Mouse (Mus musculus) heart, embryonic 11.5 days (tissue): ENCODE results near the gene Col28a1. TPM values are rescaled to one million over a fixed set of nuclear protein-coding genes. Genes with fewer than 3 reads are reported as not detected.

Source experiments
- ATAC-seq: fragments of 200-750 bp; cut with Nextera tagmentation; replicated peaks from 2 replicates; pipeline ENCODE4 v1.8.0; 2017; ENCODE audit warnings: moderate library complexity; ENCODE audit not compliant: insufficient number of reproducible peaks, low FRiP score, low TSS enrichment
- H3K27ac ChIP-seq: fragments of 300-500 bp; sonication (generic); 2 replicates; pipeline ENCODE4 v1.5.1; 2014; ENCODE audit warnings: mild to moderate bottlenecking, low read depth, low read length
- H3K27me3 ChIP-seq: fragments of 300-500 bp; sonication (generic); 2 replicates; pipeline ENCODE4 v1.6.1; 2014; ENCODE audit warnings: mild to moderate bottlenecking, low read length, mixed read lengths; ENCODE audit not compliant: control insufficient read depth, insufficient read depth
- H3K36me3 ChIP-seq: fragments of 300-500 bp; sonication (generic); 2 replicates; pipeline ENCODE4 v1.6.1; 2014; ENCODE audit warnings: mild to moderate bottlenecking, low read length, moderate library complexity, mixed read lengths; ENCODE audit not compliant: control insufficient read depth, insufficient read depth
- H3K4me1 ChIP-seq: fragments of 300-500 bp; sonication (generic); 2 replicates; pipeline ENCODE4 v1.6.1; 2014; ENCODE audit warnings: low read length; ENCODE audit not compliant: control insufficient read depth, insufficient read depth
- H3K4me2 ChIP-seq: fragments of 300-500 bp; sonication (generic); 2 replicates; pipeline ENCODE4 v1.6.1; 2014; ENCODE audit warnings: mild to moderate bottlenecking, moderate library complexity
- H3K4me3 ChIP-seq: fragments of 300-500 bp; sonication (generic); 2 replicates; pipeline ENCODE4 v1.5.1; 2014; ENCODE audit warnings: low read depth, low read length
- H3K9ac ChIP-seq: fragments of 300-500 bp; sonication (generic); 2 replicates; pipeline ENCODE4 v1.6.1; 2014; ENCODE audit warnings: mild to moderate bottlenecking, low read depth, low read length, moderate library complexity
- H3K9me3 ChIP-seq: fragments of 300-500 bp; sonication (generic); replicated peaks from 2 replicates; pipeline ENCODE4 v1.6.1; 2016; ENCODE audit warnings: low read length; ENCODE audit not compliant: control insufficient read depth
- WGBS: fragments of 180-500 bp; shearing (Covaris S2); extraction: QIAGEN DNeasy Blood & Tissue Kit; methylation state at CpG from one replicate; pipeline ENCODE4 v1.1.7; 2014; ENCODE audit not compliant: insufficient replicate concordance; 5-methylcytosine and 5-hydroxymethylcytosine counted together
- polyA plus RNA-seq: library from polyadenylated mRNA; unstranded; fragments of >200 nt; fragmentation: Nextera tagmentation; extraction: Ambion mirVana; gene quantifications from 2 replicates; pipeline ENCODE4 v1.2.1, GENCODE M21; 2014

Gene Col28a1
- polyA plus RNA-seq, 1 experiment from 2014 or later = not detected

DNA sequence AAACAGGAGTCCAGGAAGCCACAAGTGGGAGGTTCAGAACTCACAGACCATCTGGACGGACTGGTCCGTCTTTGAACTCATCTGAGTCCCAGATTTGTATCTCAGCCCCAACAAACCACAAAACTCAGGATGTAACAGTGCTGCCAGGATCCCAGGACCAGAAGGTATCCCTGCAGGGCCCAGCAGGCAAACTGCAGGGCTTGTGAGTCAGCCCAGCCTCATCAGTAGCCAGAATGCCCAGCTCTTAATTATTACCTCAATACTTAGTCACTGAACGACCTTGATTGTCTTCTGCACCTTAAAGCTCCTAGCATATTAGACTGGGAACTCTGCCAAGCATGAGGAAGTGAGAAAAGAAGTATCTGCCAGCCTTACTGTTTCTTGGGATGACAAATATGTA lies 96.6 kb downstream of the Col28a1 start:
- no peaks in the 10 kb centered on the region for H3K36me3 ChIP-seq
- H3K9ac ChIP-seq = no peak overlapping the region
- no peaks in the 10 kb centered on the region for H3K27me3 ChIP-seq
- no peaks in the 10 kb centered on the region for H3K4me1 ChIP-seq
- no peak overlapping the region for H3K27ac ChIP-seq
- H3K4me2 ChIP-seq = no peak overlapping the region
- H3K4me3 ChIP-seq = no peak overlapping the region
- WGBS = 50% methylated on average over 3 of the region's 3 CpGs
- H3K9me3 ChIP-seq = no peaks in the 10 kb centered on the region
- ATAC-seq = no peak

- no peak overlapping the region for H3K9ac ChIP-seq
- H3K4me2 ChIP-seq = no peak overlapping the region
- H3K9me3 ChIP-seq = no peaks in the 10 kb centered on the region
- ATAC-seq = no peak
- H3K27ac ChIP-seq = no peak overlapping the region
- H3K4me3 ChIP-seq = no peak overlapping the region
- H3K36me3 ChIP-seq = no peaks in the 10 kb centered on the region
- WGBS = 67% methylated on average over 8 of the region's 8 CpGs
- H3K4me1 ChIP-seq = no peaks in the 10 kb centered on the region
- no peaks in the 10 kb centered on the region for H3K27me3 ChIP-seq
Measured at GRCm38 (mm10) chr6:8094160-8094953, 98.1 kb downstream of the Col28a1 start.

DNA sequence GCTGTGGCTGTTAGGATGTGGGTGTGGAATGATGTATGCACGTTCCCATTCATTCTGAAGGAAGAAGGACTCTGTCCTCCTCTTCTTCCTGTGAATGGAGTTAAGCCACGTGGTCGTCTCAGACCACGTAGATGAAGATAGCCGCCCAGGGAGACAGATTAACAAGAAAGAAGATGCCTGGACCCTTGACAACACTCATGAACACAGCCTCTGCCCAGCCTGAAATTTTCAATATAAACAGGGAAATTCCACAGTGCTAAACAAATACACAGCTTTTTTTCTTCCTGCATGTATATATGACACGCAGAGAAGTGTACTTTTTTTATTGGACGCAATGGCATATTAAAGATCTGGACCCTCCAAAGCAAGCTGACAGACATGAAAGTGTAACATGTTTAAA lies 98.9 kb downstream of the Col28a1 start:
- Histone ChIP-seq H3K4me1 (no peaks in the 10 kb centered on the region), H3K27me3 (no peaks in the 10 kb centered on the region), H3K36me3 (no peaks in the 10 kb centered on the region), H3K27ac (no peak overlapping the region), H3K4me3 (no peak overlapping the region), H3K9ac (no peak overlapping the region), H3K4me2 (no peak overlapping the region), H3K9me3 (no peaks in the 10 kb centered on the region)
- WGBS = 73% methylated on average over 7 of the region's 7 CpGs
- no peak for ATAC-seq

GRCm38 (mm10) chr6:8086847-8087246 lies 105.6 kb downstream of the Col28a1 start:
- ATAC-seq = no peak
- H3K27ac ChIP-seq = no peak overlapping the region

GRCm38 (mm10) chr6:8084806-8085205 lies 107.6 kb downstream of the Col28a1 start:
- H3K27ac ChIP-seq = no peak overlapping the region
- no peak overlapping the region for H3K4me2 ChIP-seq
- no peaks in the 10 kb centered on the region for H3K4me1 ChIP-seq
- no peak for ATAC-seq
- 47% methylated on average over 7 of the region's 7 CpGs for WGBS
- H3K4me3 ChIP-seq = no peak overlapping the region
- H3K36me3 ChIP-seq = no peaks in the 10 kb centered on the region
- no peak overlapping the region for H3K9ac ChIP-seq
- H3K27me3 ChIP-seq = no peaks in the 10 kb centered on the region
- no peaks in the 10 kb centered on the region for H3K9me3 ChIP-seq

More at GRCm38 (mm10) chr6:8086847-8087246, 105.6 kb downstream of the Col28a1 start:
- Histone ChIP-seq H3K9me3 (no peaks in the 10 kb centered on the region), H3K27me3 (no peaks in the 10 kb centered on the region), H3K4me1 (no peaks in the 10 kb centered on the region), H3K4me2 (no peak overlapping the region), H3K4me3 (no peak overlapping the region), H3K9ac (no peak overlapping the region), H3K36me3 (no peaks in the 10 kb centered on the region)
- WGBS = 49% methylated on average over 3 of the region's 3 CpGs

- no peak overlapping the region for H3K27ac ChIP-seq
- H3K36me3 ChIP-seq = no peaks in the 10 kb centered on the region
- ATAC-seq = no peak
- H3K4me3 ChIP-seq = no peak overlapping the region
- H3K4me1 ChIP-seq = no peaks in the 10 kb centered on the region
- WGBS = 78% methylated on average over 2 of the region's 2 CpGs
- no peak overlapping the region for H3K9ac ChIP-seq
- H3K4me2 ChIP-seq = no peak overlapping the region
- H3K27me3 ChIP-seq = no peaks in the 10 kb centered on the region
- H3K9me3 ChIP-seq = no peaks in the 10 kb centered on the region
Measured at GRCm38 (mm10) chr6:8083196-8083595, 109.2 kb downstream of the Col28a1 start.

GRCm38 (mm10) chr6:8077572-8078146 lies 114.8 kb downstream of the Col28a1 start:
- Histone ChIP-seq H3K4me1 (no peaks in the 10 kb centered on the region), H3K9ac (no peak overlapping the region), H3K36me3 (no peaks in the 10 kb centered on the region), H3K27me3 (no peaks in the 10 kb centered on the region), H3K4me2 (no peak overlapping the region), H3K27ac (no peak overlapping the region), H3K4me3 (no peak overlapping the region), H3K9me3 (no peaks in the 10 kb centered on the region)
- no peak for ATAC-seq
- WGBS = 50% methylated on average over 5 of the region's 5 CpGs

GRCm38 (mm10) chr6:8074914-8075313 lies 117.5 kb downstream of the Col28a1 start:
- Histone ChIP-seq H3K27ac (no peak overlapping the region), H3K4me3 (no peak overlapping the region), H3K9ac (no peak overlapping the region), H3K4me1 (no peaks in the 10 kb centered on the region), H3K9me3 (no peaks in the 10 kb centered on the region), H3K27me3 (no peaks in the 10 kb centered on the region), H3K36me3 (no peaks in the 10 kb centered on the region), H3K4me2 (no peak overlapping the region)
- WGBS = 58% methylated on average over 2 of the region's 2 CpGs
- no peak for ATAC-seq

DNA sequence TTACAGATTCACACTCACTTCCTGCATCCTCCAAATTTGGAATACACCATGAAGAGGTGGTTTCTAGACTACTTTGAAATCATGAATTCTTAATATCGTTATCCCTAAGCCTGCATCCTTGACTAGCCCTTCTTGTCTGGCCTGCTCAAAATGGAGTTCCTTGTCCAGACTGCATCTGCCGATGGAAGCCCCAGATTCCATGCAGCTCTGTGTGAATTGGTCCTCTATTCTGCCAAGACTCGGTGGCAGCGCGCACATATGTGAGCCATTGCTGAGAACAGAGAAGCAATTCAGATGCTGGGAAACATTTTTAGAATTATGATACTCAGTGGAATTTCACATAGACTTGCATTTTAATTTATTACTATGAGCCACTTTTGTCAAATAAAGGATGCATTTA lies 123.4 kb downstream of the Col28a1 start:
- H3K36me3 ChIP-seq = no peaks in the 10 kb centered on the region
- no peak overlapping the region for H3K27ac ChIP-seq
- H3K27me3 ChIP-seq = no peaks in the 10 kb centered on the region
- H3K4me2 ChIP-seq = no peak overlapping the region
- H3K4me1 ChIP-seq = no peaks in the 10 kb centered on the region
- ATAC-seq = no peak
- 85% methylated on average over 5 of the region's 5 CpGs for WGBS
- H3K9me3 ChIP-seq = no peaks in the 10 kb centered on the region
- no peak overlapping the region for H3K9ac ChIP-seq
- no peak overlapping the region for H3K4me3 ChIP-seq
